Mouse (Mus musculus): ENCODE results near the gene Fbxo3. TPM values are rescaled to one million over a fixed set of nuclear protein-coding genes. Genes with fewer than 3 reads are reported as not detected.

Fbxo3 gene
- polyA plus RNA-seq, 1 experiment from 2014 or later, result 44.9 TPM

- WGBS, result 87% methylated on average over 4 of the region's 4 CpGs
- Histone ChIP-seq H3K4me3 (ENCODE audit: control insufficient read depth in 1 of 2, insufficient read depth in 1 of 2, low read depth in 1 of 2, low read length in 2 of 2) (no peak overlapping the region), H3K36me3 (ENCODE audit: control insufficient read depth, insufficient read depth, low read length) (no peaks in the 10 kb centered on the region), H3K27me3 (ENCODE audit: control insufficient read depth, insufficient read depth, low read length) (no peaks in the 10 kb centered on the region), H3K4me2 (ENCODE audit: low read length) (no peak overlapping the region), H3K9ac (ENCODE audit: low read length) (no peak overlapping the region), H3K4me1 (ENCODE audit: control insufficient read depth in 2 of 2, insufficient read depth in 2 of 2, low read length in 2 of 2) (peaks cover 2 to 17% of the 10 kb centered on the region in 2 experiments; a peak in 3 of 4 replicates), H3K9me3 (ENCODE audit: control insufficient read depth, low read length) (no peaks in the 10 kb centered on the region), H3K27ac (replicated peaks in 1 of 2; ENCODE audit: control insufficient read depth in 1 of 2, insufficient read depth in 1 of 2, low read depth in 2 of 2, low read length in 2 of 2) (no peak overlapping the region)
- no peak for ATAC-seq (ENCODE audit: insufficient number of reproducible peaks, insufficient read depth, low FRiP score, low read depth)
Measured at GRCm38 (mm10) chr2:104024656-104025055, 2.9 kb upstream of the Fbxo3 start.

- peak within 1 kb of the TSS; percentile 99 for H3K9ac ChIP-seq (ENCODE audit: low read length)
- H3K9me3 ChIP-seq (ENCODE audit: control insufficient read depth, low read length), result no peaks in the 10 kb centered on the region
- H3K4me2 ChIP-seq (ENCODE audit: low read length), result peak within 1 kb of the TSS; percentile 92
- whole genome bisulfite sequencing, result under 1% methylated on average over 32 of the region's 32 CpGs
- peak within 1 kb of the TSS; percentile 44 to 81 for H3K27ac ChIP-seq (replicated peaks in 1 of 2; ENCODE audit: control insufficient read depth in 1 of 2, insufficient read depth in 1 of 2, low read depth in 2 of 2, low read length in 2 of 2)
- peak; percentile 47 for ATAC-seq (ENCODE audit: insufficient number of reproducible peaks, insufficient read depth, low FRiP score, low read depth)
- peak within 1 kb of the TSS; percentile 82 to 97 for H3K4me3 ChIP-seq (ENCODE audit: control insufficient read depth in 1 of 2, insufficient read depth in 1 of 2, low read depth in 1 of 2, low read length in 2 of 2)
- H3K4me1 ChIP-seq (ENCODE audit: control insufficient read depth in 2 of 2, insufficient read depth in 2 of 2, low read length in 2 of 2), result peaks cover 2 to 26% of the 10 kb centered on the region in 2 experiments; a peak in 3 of 4 replicates
- no peaks in the 10 kb centered on the region for H3K27me3 ChIP-seq (ENCODE audit: control insufficient read depth, insufficient read depth, low read length)
- H3K36me3 ChIP-seq (ENCODE audit: control insufficient read depth, insufficient read depth, low read length), result peaks cover 10% of the 10 kb centered on the region
Measured at GRCm38 (mm10) chr2:104028139-104028723, 710 bp downstream of the Fbxo3 start, which contains the start of gene 4931422A03Rik. Gene 4931422A03Rik, minus strand, starts transcription at chr2:104028361.

- Histone ChIP-seq H3K9me3 (ENCODE audit: control insufficient read depth, low read length) (no peaks in the 10 kb centered on the region), H3K9ac (ENCODE audit: low read length) (peak overlapping the region; percentile 99; the same call in 1 of the 2 replicates), H3K4me1 (ENCODE audit: control insufficient read depth in 2 of 2, insufficient read depth in 2 of 2, low read length in 2 of 2) (peaks cover 2 to 26% of the 10 kb centered on the region in 2 experiments; a peak in 3 of 4 replicates), H3K27me3 (ENCODE audit: control insufficient read depth, insufficient read depth, low read length) (no peaks in the 10 kb centered on the region), H3K27ac (replicated peaks in 1 of 2; ENCODE audit: control insufficient read depth in 1 of 2, insufficient read depth in 1 of 2, low read depth in 2 of 2, low read length in 2 of 2) (no peak overlapping the region), H3K4me3 (ENCODE audit: control insufficient read depth in 1 of 2, insufficient read depth in 1 of 2, low read depth in 1 of 2, low read length in 2 of 2) (peak overlapping the region in 1 of 2 experiments; percentile 97; a peak in 2 of 4 replicates), H3K4me2 (ENCODE audit: low read length) (peak overlapping the region; percentile 92), H3K36me3 (ENCODE audit: control insufficient read depth, insufficient read depth, low read length) (peaks cover 16% of the 10 kb centered on the region)
- ATAC-seq (ENCODE audit: insufficient number of reproducible peaks, insufficient read depth, low FRiP score, low read depth), result no peak
- WGBS, result 43% methylated on average over 2 of the region's 2 CpGs
Measured at GRCm38 (mm10) chr2:104029074-104029473, 1.6 kb downstream of the Fbxo3 start.

- Histone ChIP-seq H3K36me3 (ENCODE audit: control insufficient read depth, insufficient read depth, low read length) (peaks cover 27% of the 10 kb centered on the region), H3K27ac (replicated peaks in 1 of 2; ENCODE audit: control insufficient read depth in 1 of 2, insufficient read depth in 1 of 2, low read depth in 2 of 2, low read length in 2 of 2) (no peak overlapping the region), H3K4me1 (ENCODE audit: control insufficient read depth in 2 of 2, insufficient read depth in 2 of 2, low read length in 2 of 2) (peaks cover 2 to 26% of the 10 kb centered on the region in 2 experiments; a peak in 3 of 4 replicates), H3K4me2 (ENCODE audit: low read length) (no peak overlapping the region), H3K9me3 (ENCODE audit: control insufficient read depth, low read length) (no peaks in the 10 kb centered on the region), H3K27me3 (ENCODE audit: control insufficient read depth, insufficient read depth, low read length) (no peaks in the 10 kb centered on the region), H3K9ac (ENCODE audit: low read length) (no peak overlapping the region), H3K4me3 (ENCODE audit: control insufficient read depth in 1 of 2, insufficient read depth in 1 of 2, low read depth in 1 of 2, low read length in 2 of 2) (no peak overlapping the region)
- WGBS, result 77% methylated on average over 3 of the region's 3 CpGs
- ATAC-seq (ENCODE audit: insufficient number of reproducible peaks, insufficient read depth, low FRiP score, low read depth), result no peak
Measured at GRCm38 (mm10) chr2:104030381-104030780, 2.9 kb downstream of the Fbxo3 start.

GRCm38 (mm10) chr2:104032056-104032455, 4.5 kb downstream of the Fbxo3 start:
- 91% methylated on average over 3 of the region's 3 CpGs for WGBS
- peaks cover 44% of the 10 kb centered on the region for H3K36me3 ChIP-seq (ENCODE audit: control insufficient read depth, insufficient read depth, low read length)

GRCm38 (mm10) chr2:104034832-104035472, 7.4 kb downstream of the Fbxo3 start:
- ATAC-seq (ENCODE audit: insufficient number of reproducible peaks, insufficient read depth, low FRiP score, low read depth), result no peak
- Histone ChIP-seq H3K27me3 (ENCODE audit: control insufficient read depth, insufficient read depth, low read length) (no peaks in the 10 kb centered on the region), H3K9ac (ENCODE audit: low read length) (no peak overlapping the region), H3K27ac (replicated peaks in 1 of 2; ENCODE audit: control insufficient read depth in 1 of 2, insufficient read depth in 1 of 2, low read depth in 2 of 2, low read length in 2 of 2) (no peak overlapping the region), H3K4me1 (ENCODE audit: control insufficient read depth in 2 of 2, insufficient read depth in 2 of 2, low read length in 2 of 2) (peaks cover 0 to 6% of the 10 kb centered on the region in 2 experiments; a peak in 1 of 4 replicates), H3K36me3 (ENCODE audit: control insufficient read depth, insufficient read depth, low read length) (peaks cover 71% of the 10 kb centered on the region), H3K9me3 (ENCODE audit: control insufficient read depth, low read length) (no peaks in the 10 kb centered on the region), H3K4me2 (ENCODE audit: low read length) (no peak overlapping the region), H3K4me3 (ENCODE audit: control insufficient read depth in 1 of 2, insufficient read depth in 1 of 2, low read depth in 1 of 2, low read length in 2 of 2) (no peak overlapping the region)
- WGBS, result 33% methylated on average over 3 of the region's 3 CpGs

More at GRCm38 (mm10) chr2:104032056-104032455, 4.5 kb downstream of the Fbxo3 start:
- Histone ChIP-seq H3K9me3 (ENCODE audit: control insufficient read depth, low read length) (no peaks in the 10 kb centered on the region), H3K4me2 (ENCODE audit: low read length) (no peak overlapping the region), H3K9ac (ENCODE audit: low read length) (no peak overlapping the region), H3K4me1 (ENCODE audit: control insufficient read depth in 2 of 2, insufficient read depth in 2 of 2, low read length in 2 of 2) (peaks cover 2 to 26% of the 10 kb centered on the region in 2 experiments; a peak in 3 of 4 replicates), H3K27me3 (ENCODE audit: control insufficient read depth, insufficient read depth, low read length) (no peaks in the 10 kb centered on the region), H3K27ac (replicated peaks in 1 of 2; ENCODE audit: control insufficient read depth in 1 of 2, insufficient read depth in 1 of 2, low read depth in 2 of 2, low read length in 2 of 2) (no peak overlapping the region), H3K4me3 (ENCODE audit: control insufficient read depth in 1 of 2, insufficient read depth in 1 of 2, low read depth in 1 of 2, low read length in 2 of 2) (no peak overlapping the region)
- ATAC-seq (ENCODE audit: insufficient number of reproducible peaks, insufficient read depth, low FRiP score, low read depth), result no peak

- no peak for ATAC-seq (ENCODE audit: insufficient number of reproducible peaks, insufficient read depth, low FRiP score, low read depth)
- 55% methylated on average over 6 of the region's 6 CpGs for WGBS
- Histone ChIP-seq H3K9me3 (ENCODE audit: control insufficient read depth, low read length) (no peaks in the 10 kb centered on the region), H3K27me3 (ENCODE audit: control insufficient read depth, insufficient read depth, low read length) (no peaks in the 10 kb centered on the region), H3K27ac (replicated peaks in 1 of 2; ENCODE audit: control insufficient read depth in 1 of 2, insufficient read depth in 1 of 2, low read depth in 2 of 2, low read length in 2 of 2) (no peak overlapping the region), H3K9ac (ENCODE audit: low read length) (no peak overlapping the region), H3K4me2 (ENCODE audit: low read length) (no peak overlapping the region), H3K4me1 (ENCODE audit: control insufficient read depth in 2 of 2, insufficient read depth in 2 of 2, low read length in 2 of 2) (no peaks in the 10 kb centered on the region), H3K4me3 (ENCODE audit: control insufficient read depth in 1 of 2, insufficient read depth in 1 of 2, low read depth in 1 of 2, low read length in 2 of 2) (no peak overlapping the region), H3K36me3 (ENCODE audit: control insufficient read depth, insufficient read depth, low read length) (peaks cover 73% of the 10 kb centered on the region)
Measured at GRCm38 (mm10) chr2:104035595-104035994, 8.1 kb downstream of the Fbxo3 start.
